Mouse (Mus musculus) retina, embryonic 14.5 days (tissue): ENCODE measurements around the gene Hoxa10.
A peak's percentile ranks its signal among the peaks of the same experiment; 100 is the strongest.

Experiments used
- DNase-seq: peaks from one replicate; pipeline ENCODE4 v3.0.0-alpha.2; 2015; ENCODE audit warnings: low spot score

The Hoxa10 gene

GRCm38 (mm10) chr6:52229558-52230416, 10.9 kb downstream of the Hoxa10 start:
- no peak for DNase-seq

DNA sequence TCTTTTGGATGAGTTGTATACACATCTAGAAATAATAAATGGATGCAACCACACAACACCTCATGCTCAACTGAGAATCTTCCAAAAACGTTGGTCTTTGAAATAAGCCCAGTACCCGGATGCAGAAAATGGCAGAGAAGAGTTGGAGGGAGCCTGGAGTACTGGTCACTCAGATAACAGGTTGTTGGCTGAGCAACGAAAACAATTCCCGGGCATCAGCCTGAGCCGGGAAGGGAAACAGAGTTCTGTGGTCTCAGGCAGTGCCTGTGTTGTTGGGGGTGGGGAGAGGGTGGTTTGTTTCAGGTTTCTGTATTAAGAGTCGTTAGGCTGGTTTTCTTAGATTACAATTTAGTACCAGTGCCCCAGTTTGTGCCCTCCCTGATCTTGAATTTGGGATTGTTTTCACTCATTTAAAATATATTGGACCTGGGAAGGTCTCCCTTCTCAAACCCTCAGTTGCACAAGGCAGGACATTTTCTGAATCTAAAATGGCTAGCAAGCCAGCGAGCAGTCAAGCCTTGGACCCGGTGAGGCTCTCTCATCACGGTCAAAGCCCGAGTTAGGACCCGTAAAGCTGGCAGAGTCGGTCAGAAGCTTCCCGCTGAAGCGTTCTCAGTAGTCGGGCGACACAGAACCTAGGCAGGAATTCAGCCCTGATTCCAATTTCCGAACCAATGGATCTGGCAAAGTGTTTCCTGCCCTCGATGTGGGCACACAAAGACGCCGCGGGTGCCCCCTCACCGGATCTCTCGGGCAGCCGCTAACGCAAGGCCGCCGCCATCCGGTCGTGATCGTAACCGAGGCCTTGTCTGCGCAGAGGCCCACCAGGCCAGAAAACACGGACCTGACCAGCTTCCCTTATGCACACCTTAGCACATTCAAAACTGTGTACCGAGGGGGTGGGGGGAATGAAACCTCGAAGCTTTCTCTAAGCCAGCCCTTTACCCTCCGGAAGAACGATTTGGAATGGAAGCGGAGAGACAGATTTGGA, 11.9 kb downstream of the Hoxa10 start:
- DNase-seq, result no peak

DNA sequence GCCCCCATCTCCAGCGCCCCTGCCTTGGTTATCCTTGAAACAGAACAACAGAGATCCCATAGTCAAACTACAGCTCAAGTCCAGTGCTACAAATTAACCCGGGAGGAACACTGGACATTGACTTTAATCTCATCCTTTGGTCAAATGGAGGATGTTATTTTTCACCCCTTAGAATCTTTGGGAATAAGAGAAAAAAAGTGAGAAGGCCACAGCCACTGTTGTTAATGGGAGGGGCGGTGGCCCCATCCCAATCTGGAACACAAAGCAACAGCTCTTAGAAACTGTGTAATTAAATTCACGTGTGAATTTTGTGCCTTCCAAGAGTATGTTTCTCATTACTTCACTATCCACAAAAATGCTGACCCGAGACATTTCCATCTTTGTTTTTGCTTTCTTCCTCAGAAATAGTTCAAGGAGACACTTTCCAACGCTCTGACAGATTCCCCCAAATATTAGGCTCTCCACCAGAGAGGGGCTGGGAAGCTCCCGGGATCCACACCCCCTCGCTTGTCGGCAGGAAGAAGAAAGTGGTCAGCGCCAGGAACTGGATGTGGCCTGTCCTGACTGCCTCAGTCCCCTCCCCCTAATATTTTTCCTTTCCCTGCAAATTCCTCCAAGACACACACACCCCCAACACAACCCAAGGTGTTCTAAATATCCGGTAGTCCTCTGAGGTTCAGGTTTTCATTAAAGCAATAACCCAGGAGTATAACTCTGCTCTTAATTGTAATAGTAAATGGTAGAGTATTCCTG, 13.0 kb downstream of the Hoxa10 start:
- no peak for DNase-seq

DNA sequence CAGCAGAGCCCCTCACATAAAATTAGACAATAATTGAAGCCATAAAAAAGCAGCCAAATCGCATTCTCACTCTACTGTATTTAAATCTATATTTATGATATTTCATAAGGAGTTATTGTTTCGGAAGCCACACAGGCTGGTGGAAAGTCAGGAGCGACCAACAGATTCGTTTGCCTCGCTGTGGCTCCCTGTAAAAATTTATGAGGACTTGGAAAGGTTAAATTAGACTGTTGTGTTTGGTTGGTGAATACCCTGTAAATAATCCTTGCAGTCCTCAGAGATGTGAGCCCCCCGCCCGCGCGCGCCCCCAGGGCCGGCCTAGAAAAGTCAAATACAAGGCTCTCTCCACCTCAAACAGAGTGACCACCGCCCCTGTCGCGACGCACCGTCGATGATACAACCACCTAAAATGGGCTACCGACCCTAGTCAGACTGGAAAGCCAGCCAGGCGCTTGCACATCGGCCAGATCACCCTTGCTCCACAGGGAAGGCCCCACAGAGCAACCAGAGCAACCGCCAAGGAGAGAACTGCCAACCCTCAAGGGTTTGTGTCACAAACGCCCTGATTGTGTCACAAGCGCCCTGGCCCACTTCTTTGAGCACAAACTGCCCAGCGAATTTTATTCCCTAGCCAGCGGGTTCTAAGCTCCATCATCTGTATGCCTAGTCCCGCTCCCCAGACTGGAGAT, 13.9 kb downstream of the Hoxa10 start:
- no peak for DNase-seq

GRCm38 (mm10) chr6:52225612-52226568, 14.8 kb downstream of the Hoxa10 start:
- no peak for DNase-seq

DNA sequence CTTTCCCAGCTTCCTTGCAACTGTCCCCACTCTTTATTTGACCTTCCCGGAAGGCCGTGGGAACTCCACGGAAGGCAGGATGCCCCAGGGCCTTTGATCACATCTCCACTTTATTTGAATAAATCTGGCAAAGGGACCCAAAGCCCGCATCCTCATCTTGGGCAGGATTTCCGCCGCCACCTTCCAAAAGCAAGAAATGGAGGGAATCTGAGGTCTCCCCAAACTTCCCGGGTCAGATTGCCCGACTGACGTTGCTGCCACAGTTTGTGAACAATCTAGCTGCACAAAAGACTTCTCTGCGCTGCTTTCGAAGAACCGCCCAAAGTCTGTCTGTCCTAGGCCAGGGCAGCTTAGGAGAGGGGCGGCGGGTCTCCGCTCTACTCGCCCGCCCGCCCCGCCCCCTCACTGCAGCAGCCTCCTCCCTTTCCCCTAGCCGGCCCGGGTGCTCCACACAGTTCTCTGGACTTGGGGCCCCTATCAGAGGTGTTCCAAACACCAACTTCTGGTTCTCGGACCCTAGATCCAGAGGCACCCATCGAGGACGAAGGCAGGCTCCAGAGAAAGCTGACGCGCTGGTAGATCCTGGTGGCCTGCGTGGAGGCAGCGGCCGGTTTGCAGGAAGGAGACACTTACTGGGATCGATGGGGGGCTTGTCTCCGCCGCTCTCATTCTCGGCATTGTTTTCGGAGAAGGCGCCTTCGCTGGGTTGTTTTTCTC, 15.6 kb downstream of the Hoxa10 start:
- DNase-seq, result no peak

- no peak for DNase-seq
Observed at GRCm38 (mm10) chr6:52223939-52224760, 16.5 kb downstream of the Hoxa10 start.

DNA sequence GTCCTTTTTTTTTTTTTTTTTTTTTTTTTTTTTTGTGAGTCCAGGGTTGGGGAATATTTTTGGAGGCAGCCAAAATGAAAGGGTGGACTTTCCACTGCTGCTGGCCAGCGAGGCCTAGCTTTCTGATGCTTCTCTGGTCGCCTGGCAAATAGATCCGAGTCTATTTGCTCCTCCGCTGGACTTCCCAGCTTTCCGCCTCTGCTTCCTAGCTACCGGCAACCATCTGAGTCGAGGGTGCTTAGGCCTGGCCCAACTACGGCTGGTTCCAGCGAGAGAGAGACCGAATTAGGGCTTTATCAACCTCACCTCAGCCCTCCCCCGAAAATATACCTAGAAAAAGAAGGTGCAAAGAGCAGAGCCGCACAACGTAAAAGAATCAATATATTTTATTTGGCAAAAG, 17.9 kb downstream of the Hoxa10 start:
- DNase-seq, result no peak

DNA sequence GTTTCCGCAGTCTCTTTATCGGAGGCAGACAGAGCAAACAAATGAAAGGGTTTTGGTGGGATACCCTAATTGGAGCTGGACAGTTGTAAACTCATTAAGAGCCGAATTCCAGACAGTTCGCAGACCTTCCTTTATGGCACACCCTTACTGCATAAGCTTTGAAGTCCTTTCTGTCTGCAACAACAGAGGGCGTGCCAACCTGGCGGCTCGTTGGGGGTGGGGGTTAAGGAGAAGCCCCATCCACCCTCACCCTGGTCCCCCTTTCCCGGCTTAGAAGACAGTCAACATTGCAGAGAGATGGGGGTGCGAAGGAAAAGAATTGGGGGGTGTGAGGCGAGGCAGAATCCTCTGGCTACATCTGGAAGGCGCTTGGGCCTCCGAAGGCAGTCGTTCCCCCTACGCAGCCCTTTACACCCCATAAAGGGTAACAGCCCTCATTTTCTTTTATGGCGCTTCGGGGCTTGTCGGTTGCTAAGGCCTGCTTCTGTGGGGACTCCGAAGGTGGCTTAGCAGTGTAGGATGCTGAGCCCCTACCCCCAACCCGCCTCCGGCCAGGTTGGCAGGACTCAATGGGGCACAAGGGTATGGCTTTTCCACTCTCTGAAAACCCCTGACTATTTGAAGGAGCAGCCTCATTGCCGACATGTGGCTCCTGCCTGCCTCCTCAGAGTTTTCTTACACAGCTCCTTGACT, 18.5 kb downstream of the Hoxa10 start:
- no peak for DNase-seq

DNA sequence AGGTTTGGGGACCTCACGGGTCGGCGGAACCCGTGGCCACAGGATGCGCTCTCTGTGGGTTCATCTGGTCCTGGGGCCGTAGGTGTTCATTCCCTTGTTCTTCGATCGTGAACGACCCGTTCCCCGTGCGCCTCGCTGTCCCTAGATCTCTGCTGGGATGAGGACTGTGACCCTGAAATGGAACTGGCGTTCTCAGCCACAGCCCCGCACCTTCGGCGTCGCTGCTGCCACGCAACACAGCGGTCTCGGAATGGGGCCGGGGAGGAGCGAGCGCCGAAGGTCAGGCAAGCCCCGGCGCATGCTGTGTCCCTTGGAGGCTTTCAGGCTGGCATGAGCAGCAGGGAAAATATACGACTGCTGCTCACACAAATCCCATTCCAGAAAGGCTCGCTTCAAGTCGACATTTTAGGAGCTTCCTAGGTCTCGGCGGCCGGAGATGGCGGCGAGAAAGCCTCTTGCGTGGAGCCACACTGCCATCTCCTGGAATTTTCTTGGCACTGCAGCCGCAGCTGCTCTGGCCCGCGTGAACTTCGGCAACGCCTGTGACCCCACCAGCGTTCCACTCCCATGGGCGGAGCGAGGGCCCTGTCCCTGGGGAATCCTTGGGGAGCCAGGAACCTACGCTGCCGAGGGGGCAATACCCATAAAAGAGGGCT, 19.2 kb downstream of the Hoxa10 start, which contains the start of gene Hoxa7:
Gene Hoxa7, minus strand, starts transcription at position 518 of the 656 bp plus-strand sequence.
- DNase-seq, result peak; percentile 92

- DNase-seq, result no peak
Observed at GRCm38 (mm10) chr6:52220865-52221310, 19.8 kb downstream of the Hoxa10 start.

DNA sequence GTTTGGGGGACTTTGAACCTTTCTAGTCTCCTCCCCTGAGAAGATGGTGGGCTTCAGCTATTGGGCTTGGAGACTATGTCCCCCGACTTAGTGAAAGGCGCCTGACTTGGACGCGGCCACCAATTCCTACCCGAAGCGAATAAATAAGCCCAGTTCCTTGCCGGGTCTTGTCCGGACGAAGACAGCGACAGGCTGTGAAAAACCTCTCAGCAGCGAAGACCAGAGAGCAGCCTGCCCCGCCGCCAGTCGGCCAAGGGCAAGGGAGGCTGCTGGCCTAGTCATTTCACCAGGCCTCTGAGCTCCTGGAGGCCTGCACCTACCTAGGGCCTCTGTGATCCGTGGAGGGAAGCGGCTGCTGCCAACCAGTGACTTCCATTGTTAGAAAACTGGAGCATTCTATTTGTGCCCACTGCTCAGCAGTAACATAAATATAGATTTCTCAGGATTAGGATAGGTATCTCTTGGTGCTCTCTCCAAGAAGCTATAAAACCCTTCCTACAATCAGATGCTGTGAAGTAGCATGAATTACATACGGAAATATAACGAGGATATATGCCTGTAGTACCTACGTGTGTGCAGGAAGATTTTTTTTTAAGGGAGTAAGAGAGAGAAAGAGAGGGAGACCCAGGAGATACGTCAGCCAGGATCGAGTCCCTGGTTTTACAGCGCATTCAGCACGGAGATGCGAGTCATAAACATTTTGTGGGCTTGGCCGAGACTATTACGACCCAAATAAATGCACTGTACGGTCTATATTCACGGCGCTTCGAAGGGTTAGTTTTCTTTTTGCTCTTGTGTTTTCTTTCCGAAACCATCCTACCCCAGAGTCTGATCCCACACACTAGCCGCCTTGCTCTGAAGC, 20.4 kb downstream of the Hoxa10 start:
- DNase-seq, result no peak

DNA sequence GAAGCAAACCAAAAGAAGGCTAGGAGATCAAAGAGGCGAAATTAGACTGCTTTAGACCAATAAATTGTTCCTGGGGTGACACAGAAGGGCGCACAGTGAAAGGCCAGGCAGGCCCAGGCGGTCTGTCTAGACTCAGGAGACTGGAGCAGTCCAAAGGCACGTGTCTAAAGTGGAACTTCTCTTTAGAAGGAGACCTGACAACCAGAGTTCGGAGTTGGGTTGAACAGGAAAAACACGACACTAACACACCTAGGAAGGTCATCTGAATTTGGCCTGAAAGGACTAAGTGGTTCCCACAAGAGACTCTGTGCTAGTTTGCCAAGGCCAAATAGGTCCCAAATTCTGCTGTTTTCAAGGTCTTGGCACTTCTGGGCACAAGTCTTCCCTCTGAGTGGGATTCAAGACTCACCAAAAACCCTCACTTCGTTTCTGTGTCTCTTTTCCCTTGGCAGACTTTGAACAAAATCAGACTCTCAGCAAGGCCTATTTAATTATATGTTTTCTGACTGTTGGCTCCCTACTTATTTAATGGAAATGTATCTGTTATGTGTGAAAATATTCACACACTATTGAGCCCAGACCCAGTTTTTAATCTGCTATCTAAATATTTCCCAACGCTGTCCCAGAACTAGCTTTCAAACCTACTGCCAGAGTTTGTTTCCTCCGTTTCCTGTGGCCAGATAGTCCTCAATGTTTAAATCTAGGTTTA, 21.3 kb downstream of the Hoxa10 start:
- peak; percentile 56 for DNase-seq

- no peak for DNase-seq
Observed at GRCm38 (mm10) chr6:52218643-52219215, 21.9 kb downstream of the Hoxa10 start.

GRCm38 (mm10) chr6:52217895-52218642, 22.6 kb downstream of the Hoxa10 start:
- no peak for DNase-seq
